Mouse (Mus musculus) embryo, embryonic 11 days (tissue): ENCODE measurements around the gene Dppa3.
"Not testable (repeated sequence)": the region's sequence is repeated elsewhere in the genome, so short reads cannot be mapped to it uniquely, and the experiment has no call there.

Experiments
- DNase-seq: peaks from one replicate; pipeline ENCODE4 v3.0.0-alpha.2; 2015

Dppa3 gene

GRCm38 (mm10) chr6:122612426-122612825, 13.8 kb upstream of the Dppa3 start:
- no peak for DNase-seq

GRCm38 (mm10) chr6:122614047-122614446, 12.2 kb upstream of the Dppa3 start:
- no peak for DNase-seq

GRCm38 (mm10) chr6:122616022-122616421, 10.2 kb upstream of the Dppa3 start:
- DNase-seq, result no peak

GRCm38 (mm10) chr6:122621066-122621465, 5.1 kb upstream of the Dppa3 start:
- DNase-seq, result no peak

GRCm38 (mm10) chr6:122624480-122624879, 1.7 kb upstream of the Dppa3 start:
- DNase-seq, result no peak

GRCm38 (mm10) chr6:122625156-122625555, 1.1 kb upstream of the Dppa3 start:
- no peak for DNase-seq

GRCm38 (mm10) chr6:122627469-122628108, 1.4 kb downstream of the Dppa3 start:
- DNase-seq, result peak; percentile 34

GRCm38 (mm10) chr6:122633411-122633810, 7.2 kb downstream of the Dppa3 start:
- DNase-seq, result peak; percentile 36

GRCm38 (mm10) chr6:122635315-122635714, 9.1 kb downstream of the Dppa3 start:
- no peak for DNase-seq

- DNase-seq, result no peak
These were observed 10.5 kb downstream of the Dppa3 start for GRCm38 (mm10) chr6:122636666-122637065.

GRCm38 (mm10) chr6:122637566-122637965, 11.4 kb downstream of the Dppa3 start:
- DNase-seq, result not testable (repeated sequence)

GRCm38 (mm10) chr6:122644196-122644595, 18.0 kb downstream of the Dppa3 start:
- DNase-seq, result not testable (repeated sequence)

GRCm38 (mm10) chr6:122649903-122650302, 23.7 kb downstream of the Dppa3 start:
- DNase-seq, result no peak

GRCm38 (mm10) chr6:122650398-122650980, 24.3 kb downstream of the Dppa3 start:
- no peak for DNase-seq

GRCm38 (mm10) chr6:122654301-122654700, 28.1 kb downstream of the Dppa3 start:
- no peak for DNase-seq

GRCm38 (mm10) chr6:122657630-122658029, 31.4 kb downstream of the Dppa3 start:
- DNase-seq, result no peak

GRCm38 (mm10) chr6:122659567-122659966, 33.4 kb downstream of the Dppa3 start:
- peak; percentile 80 for DNase-seq

- peak; percentile 63 for DNase-seq
These were observed 34.6 kb downstream of the Dppa3 start for GRCm38 (mm10) chr6:122660601-122661379.

GRCm38 (mm10) chr6:122662551-122663264, 36.5 kb downstream of the Dppa3 start:
- DNase-seq, result no peak

GRCm38 (mm10) chr6:122663596-122664206, 37.5 kb downstream of the Dppa3 start:
- DNase-seq, result no peak

GRCm38 (mm10) chr6:122665866-122666265, 39.7 kb downstream of the Dppa3 start:
- no peak for DNase-seq

- DNase-seq, result no peak
These were observed 41.5 kb downstream of the Dppa3 start for GRCm38 (mm10) chr6:122667715-122668114.

- no peak for DNase-seq
These were observed 42.6 kb downstream of the Dppa3 start for GRCm38 (mm10) chr6:122668823-122669222.
